ENCODE assay signal across 26 mouse cellular contexts in genomic region chr7:46240696-46241095, GRCm38 (mm10). TPM values are rescaled to one million over a fixed set of nuclear protein-coding genes. Genes with fewer than 3 reads are reported as not detected.
"Had no signal": no experiment of that assay in that cellular context is flagged by ENCODE, and none has a peak within 500 bp of the region (broad histone marks: within the 10 kb centered on the region; RNA-seq: fewer than 3 reads in every experiment).

Otog (plus strand) TSS chr7:46240987.

- H3K9me3 ChIP-seq: limb, embryonic 10.5 days; limb, embryonic 13.5 days; liver, embryonic 12.5 days; liver, embryonic 15.5 days; lung, embryonic 15.5 days; megakaryocyte, embryonic 14.5 days; midbrain, embryonic 12.5 days; midbrain, embryonic 15.5 days; neural tube, embryonic 13.5 days had no signal

- DNase-seq: kidney, postnatal 25 days; layer of hippocampus, adult 9-11 months; liver; lung, adult 18-20 months; lung, postnatal 10 days; lung, postnatal 36 days; right cerebral cortex, adult 18-20 months; right cerebral cortex, postnatal 14 days; right cerebral cortex, postnatal 4 days; thymus, adult 2 months; thymus, postnatal 14 days; thymus, postnatal 4 days had no signal

- H3K36me3 ChIP-seq: limb, embryonic 10.5 days; limb, embryonic 13.5 days; liver, embryonic 12.5 days; liver, embryonic 15.5 days; lung, embryonic 15.5 days; midbrain, embryonic 12.5 days; midbrain, embryonic 15.5 days; neural tube, embryonic 13.5 days had no signal

- H3K4me2 ChIP-seq: limb, embryonic 13.5 days; liver, embryonic 12.5 days; liver, embryonic 15.5 days; lung, embryonic 15.5 days; midbrain, embryonic 12.5 days; midbrain, embryonic 15.5 days; neural tube, embryonic 13.5 days had no signal

- H3K9ac ChIP-seq: limb, embryonic 13.5 days; liver, embryonic 12.5 days; liver, embryonic 15.5 days; lung, embryonic 15.5 days; midbrain, embryonic 12.5 days; midbrain, embryonic 15.5 days; neural tube, embryonic 13.5 days had no signal

- H3K4me3 ChIP-seq: layer of hippocampus, adult 2 months; limb, embryonic 10.5 days; limb, embryonic 13.5 days; liver, embryonic 12.5 days; liver, embryonic 15.5 days; lung, embryonic 15.5 days; megakaryocyte, embryonic 14.5 days; midbrain, embryonic 12.5 days; midbrain, embryonic 15.5 days; neural tube, embryonic 13.5 days had no signal

- H3K4me1 ChIP-seq: liver, embryonic 12.5 days; liver, embryonic 15.5 days; lung, embryonic 15.5 days had no signal

- H3K27me3 ChIP-seq: limb, embryonic 13.5 days; liver, embryonic 15.5 days; lung, embryonic 15.5 days; midbrain, embryonic 15.5 days; neural tube, embryonic 13.5 days had no signal

- ATAC-seq: liver, embryonic 12.5 days; midbrain, embryonic 15.5 days had no signal

- H3K27ac ChIP-seq: kidney, postnatal 0 days; layer of hippocampus, adult 2 months; limb, embryonic 10.5 days; limb, embryonic 13.5 days; liver, embryonic 12.5 days; liver, embryonic 15.5 days; lung, embryonic 15.5 days; midbrain, embryonic 12.5 days; midbrain, embryonic 15.5 days; neural tube, embryonic 13.5 days; stomach, postnatal 0 days had no signal

RNA-seq across cellular contexts. Expression of gene Otog, which starts in this region (rescaled TPM):
- total RNA-seq: neutrophil, adult 5-6 weeks had no signal
- polyA plus RNA-seq: kidney, postnatal 0 days; liver, embryonic 12.5 days; liver, embryonic 15.5 days; lung, embryonic 15.5 days; midbrain, embryonic 15.5 days; neural tube, embryonic 13.5 days; stomach, embryonic 14.5 days; stomach, postnatal 0 days had no signal
